Mouse (Mus musculus): ENCODE measurements around the gene Dnah2. TPM values are rescaled to one million over a fixed set of nuclear protein-coding genes. Genes with fewer than 3 reads are reported as not detected.

Gene Dnah2
- polyA plus RNA-seq, 1 experiment from 2014 or later: 1.3 TPM

DNA sequence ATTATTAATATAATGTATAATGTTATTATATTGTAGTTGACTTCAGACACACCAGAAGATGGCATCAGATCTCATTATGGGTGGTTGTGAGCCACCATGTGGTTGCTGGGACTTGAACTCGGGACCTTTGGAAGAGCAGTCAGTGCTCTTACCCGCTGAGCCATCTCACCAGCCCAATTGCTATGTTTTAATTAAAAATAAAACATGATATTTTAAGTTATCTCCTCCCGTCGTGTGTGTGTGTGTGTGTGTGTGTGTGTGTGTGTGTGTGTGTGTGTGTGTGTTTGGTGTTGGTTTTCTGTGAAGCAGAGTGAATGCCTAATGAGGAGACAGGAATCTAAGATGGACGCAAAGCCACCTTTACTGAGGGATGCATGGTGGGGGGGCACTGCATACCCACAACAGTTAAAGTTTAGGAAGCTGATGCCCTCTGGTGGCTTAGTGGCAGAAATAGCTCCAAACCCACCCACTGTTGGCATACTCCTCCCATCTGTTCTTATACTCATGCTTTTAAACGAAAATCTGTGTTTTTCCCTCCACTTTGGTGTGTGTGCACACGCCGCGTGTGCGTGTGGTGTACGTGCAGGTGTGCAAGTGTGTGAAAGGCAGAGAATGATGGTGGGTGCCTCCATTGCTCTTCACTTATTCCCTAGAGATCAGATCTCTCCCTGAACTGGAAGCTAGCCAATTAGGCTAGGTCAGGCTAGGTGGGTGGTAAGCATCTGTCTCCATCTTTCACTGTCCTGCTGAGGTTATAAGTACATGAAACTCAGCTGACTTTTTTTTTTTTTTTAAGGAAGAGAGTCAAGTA lies 116.9 kb downstream of the Dnah2 start:
- WGBS: 33% methylated on average over 11 of the region's 11 CpGs
- no peak overlapping the region for H3K4me3 ChIP-seq (ENCODE audit: low read depth, low read length)
- no peak overlapping the region for H3K9ac ChIP-seq (replicated peaks; ENCODE audit: low read depth)

GRCm38 (mm10) chr11:69430631-69431030 lies 118.3 kb downstream of the Dnah2 start:
- TF ChIP-seq EP300 (IDR thresholded peaks at IDR 0.05) (no peak), CTCF (IDR thresholded peaks at IDR 0.05) (no peak)
- DNase-seq (ENCODE audit: low spot score): no peak
- Histone ChIP-seq H3K36me3 (ENCODE audit: insufficient read depth, low read length) (no peaks in the 10 kb centered on the region), H3K9me3 (ENCODE audit: low read length) (no peaks in the 10 kb centered on the region), H3K4me1 (ENCODE audit: insufficient read depth, low read depth, low read length) (0 out of 2 replicates have a peak, but pooled peaks cover 2% of the 10 kb centered on the region), H3K4me2 (replicated peaks; ENCODE audit: low read depth, low read length) (no peak overlapping the region), H3K9ac (replicated peaks; ENCODE audit: low read depth) (no peak overlapping the region), H3K27ac (ENCODE audit: low read length) (no peak overlapping the region), H3K27me3 (replicated peaks; ENCODE audit: insufficient read depth, low read length) (no peaks in the 10 kb centered on the region), H3K4me3 (ENCODE audit: low read depth, low read length) (no peak overlapping the region)
- 89% methylated on average over 15 of the region's 15 CpGs for WGBS
- ATAC-seq: no peak

More for the DNA sequence above, 116.9 kb downstream of the Dnah2 start:
- 0 out of 2 replicates have a peak overlapping the region, but pooled peaks have one; percentile 22 for H3K4me2 ChIP-seq (replicated peaks; ENCODE audit: low read depth, low read length)
- H3K36me3 ChIP-seq (ENCODE audit: insufficient read depth, low read length): no peaks in the 10 kb centered on the region
- peak; percentile 48 for TF ChIP-seq EP300 (IDR thresholded peaks at IDR 0.05)
- peak; percentile 91 for TF ChIP-seq CTCF (IDR thresholded peaks at IDR 0.05)
- H3K4me1 ChIP-seq (ENCODE audit: insufficient read depth, low read depth, low read length): 0 out of 2 replicates have a peak, but pooled peaks cover 2% of the 10 kb centered on the region
- H3K27ac ChIP-seq (ENCODE audit: low read length): no peak overlapping the region
- ATAC-seq: peak; percentile 85
- H3K27me3 ChIP-seq (replicated peaks; ENCODE audit: insufficient read depth, low read length): no peaks in the 10 kb centered on the region
- DNase-seq (ENCODE audit: low spot score): peak; percentile 95
- no peaks in the 10 kb centered on the region for H3K9me3 ChIP-seq (ENCODE audit: low read length)

DNA sequence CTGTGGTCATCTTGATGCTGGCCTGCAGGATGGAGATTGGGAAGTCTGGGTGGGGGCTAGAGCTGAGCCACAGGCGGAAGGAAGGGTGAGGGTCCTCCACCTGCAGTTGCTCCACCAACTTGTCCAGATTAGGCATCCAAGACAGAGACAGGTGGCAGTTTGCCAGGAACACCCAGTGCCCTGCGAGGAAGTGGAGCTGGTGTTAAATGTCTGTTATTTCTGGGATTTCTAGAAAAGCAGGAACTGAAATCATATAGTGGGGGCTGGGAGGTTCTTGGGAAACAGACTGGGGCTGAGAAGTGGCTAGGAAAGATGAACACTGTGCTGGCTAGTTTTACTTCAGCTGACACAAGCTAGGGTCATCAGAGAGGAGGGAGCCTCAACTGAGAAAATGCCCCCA lies 119.6 kb downstream of the Dnah2 start:
- Histone ChIP-seq H3K27ac (ENCODE audit: low read length) (no peak overlapping the region), H3K9me3 (ENCODE audit: low read length) (no peaks in the 10 kb centered on the region), H3K4me1 (ENCODE audit: insufficient read depth, low read depth, low read length) (0 out of 2 replicates have a peak, but pooled peaks cover 2% of the 10 kb centered on the region), H3K27me3 (replicated peaks; ENCODE audit: insufficient read depth, low read length) (no peaks in the 10 kb centered on the region), H3K4me2 (replicated peaks; ENCODE audit: low read depth, low read length) (no peak overlapping the region), H3K4me3 (ENCODE audit: low read depth, low read length) (no peak overlapping the region), H3K9ac (replicated peaks; ENCODE audit: low read depth) (no peak overlapping the region), H3K36me3 (ENCODE audit: insufficient read depth, low read length) (no peaks in the 10 kb centered on the region)
- DNase-seq (ENCODE audit: low spot score): peak; percentile 43
- WGBS: 12% methylated on average over 2 of the region's 2 CpGs
- TF ChIP-seq CTCF (IDR thresholded peaks at IDR 0.05) (no peak), EP300 (IDR thresholded peaks at IDR 0.05) (no peak)
- ATAC-seq: no peak

DNA sequence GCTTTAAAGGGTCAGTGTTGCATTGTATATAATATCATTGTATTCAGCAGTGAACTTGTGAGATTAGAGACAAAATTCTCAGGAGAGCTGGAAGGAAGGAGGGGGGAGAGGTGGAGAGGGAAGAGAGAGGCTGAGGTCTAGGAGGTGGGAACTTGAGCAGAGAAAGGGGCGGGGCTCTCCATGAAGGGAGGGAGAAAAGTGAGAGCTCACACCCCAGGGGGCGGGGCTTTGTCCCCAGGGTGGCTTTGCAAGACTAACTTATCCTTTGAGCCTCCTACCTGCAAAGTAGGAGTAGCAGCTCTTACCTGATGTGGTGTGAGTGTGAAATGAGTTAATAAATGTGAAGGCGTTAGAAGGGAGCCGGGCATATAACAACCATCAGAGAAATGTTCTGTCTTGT lies 120.2 kb downstream of the Dnah2 start:
- H3K9ac ChIP-seq (replicated peaks; ENCODE audit: low read depth): no peak overlapping the region
- no peak overlapping the region for H3K27ac ChIP-seq (ENCODE audit: low read length)
- TF ChIP-seq CTCF (IDR thresholded peaks at IDR 0.05) (peak; percentile 18), EP300 (IDR thresholded peaks at IDR 0.05) (no peak)
- 16% methylated on average over 4 of the region's 4 CpGs for WGBS
- DNase-seq (ENCODE audit: low spot score) (peak; percentile 93), ATAC-seq (peak; percentile 81)
- no peaks in the 10 kb centered on the region for H3K9me3 ChIP-seq (ENCODE audit: low read length)
- 0 out of 2 replicates have a peak, but pooled peaks cover 2% of the 10 kb centered on the region for H3K4me1 ChIP-seq (ENCODE audit: insufficient read depth, low read depth, low read length)
- H3K36me3 ChIP-seq (ENCODE audit: insufficient read depth, low read length): no peaks in the 10 kb centered on the region
- H3K4me3 ChIP-seq (ENCODE audit: low read depth, low read length): no peak overlapping the region
- no peak overlapping the region for H3K4me2 ChIP-seq (replicated peaks; ENCODE audit: low read depth, low read length)
- no peaks in the 10 kb centered on the region for H3K27me3 ChIP-seq (replicated peaks; ENCODE audit: insufficient read depth, low read length)

GRCm38 (mm10) chr11:69426246-69426645 lies 122.7 kb downstream of the Dnah2 start:
- H3K9me3 ChIP-seq (ENCODE audit: low read length): no peaks in the 10 kb centered on the region
- WGBS: 75% methylated on average over 2 of the region's 2 CpGs
- TF ChIP-seq CTCF (IDR thresholded peaks at IDR 0.05) (no peak), EP300 (IDR thresholded peaks at IDR 0.05) (no peak)
- H3K27ac ChIP-seq (ENCODE audit: low read length): no peak overlapping the region
- no peaks in the 10 kb centered on the region for H3K36me3 ChIP-seq (ENCODE audit: insufficient read depth, low read length)
- H3K4me3 ChIP-seq (ENCODE audit: low read depth, low read length): no peak overlapping the region
- ATAC-seq (no peak), DNase-seq (ENCODE audit: low spot score) (no peak)
- no peak overlapping the region for H3K9ac ChIP-seq (replicated peaks; ENCODE audit: low read depth)
- H3K4me1 ChIP-seq (ENCODE audit: insufficient read depth, low read depth, low read length): no peaks in the 10 kb centered on the region
- no peaks in the 10 kb centered on the region for H3K27me3 ChIP-seq (replicated peaks; ENCODE audit: insufficient read depth, low read length)
- H3K4me2 ChIP-seq (replicated peaks; ENCODE audit: low read depth, low read length): no peak overlapping the region

GRCm38 (mm10) chr11:69423885-69424284 lies 125.0 kb downstream of the Dnah2 start:
- Histone ChIP-seq H3K4me1 (ENCODE audit: insufficient read depth, low read depth, low read length) (0 out of 2 replicates have a peak, but pooled peaks cover 6% of the 10 kb centered on the region), H3K9me3 (ENCODE audit: low read length) (no peaks in the 10 kb centered on the region), H3K9ac (replicated peaks; ENCODE audit: low read depth) (no peak overlapping the region), H3K4me2 (replicated peaks; ENCODE audit: low read depth, low read length) (no peak overlapping the region), H3K36me3 (ENCODE audit: insufficient read depth, low read length) (no peaks in the 10 kb centered on the region), H3K27me3 (replicated peaks; ENCODE audit: insufficient read depth, low read length) (no peaks in the 10 kb centered on the region), H3K27ac (ENCODE audit: low read length) (no peak overlapping the region), H3K4me3 (ENCODE audit: low read depth, low read length) (no peak overlapping the region)
- DNase-seq (ENCODE audit: low spot score) (no peak), ATAC-seq (no peak)
- TF ChIP-seq EP300 (IDR thresholded peaks at IDR 0.05) (no peak), CTCF (IDR thresholded peaks at IDR 0.05) (no peak)
- 60% methylated on average over 6 of the region's 6 CpGs for WGBS

All from lung, postnatal 0 days (tissue).